Mouse (Mus musculus) liver, embryonic 14.5 days (tissue): Measurements from ENCODE around the gene Oprm1.

Experiments
- CTCF ChIP-seq: IDR thresholded peaks from 2 replicates; pipeline ENCODE4 v1.5.1; 2016; ENCODE audit warnings: antibody characterized with exemption, low read depth, control low read depth
- EP300 ChIP-seq: IDR thresholded peaks from 2 replicates; pipeline ENCODE4 v1.6.1; 2016; ENCODE audit warnings: antibody characterized with exemption, low read depth

DNA sequence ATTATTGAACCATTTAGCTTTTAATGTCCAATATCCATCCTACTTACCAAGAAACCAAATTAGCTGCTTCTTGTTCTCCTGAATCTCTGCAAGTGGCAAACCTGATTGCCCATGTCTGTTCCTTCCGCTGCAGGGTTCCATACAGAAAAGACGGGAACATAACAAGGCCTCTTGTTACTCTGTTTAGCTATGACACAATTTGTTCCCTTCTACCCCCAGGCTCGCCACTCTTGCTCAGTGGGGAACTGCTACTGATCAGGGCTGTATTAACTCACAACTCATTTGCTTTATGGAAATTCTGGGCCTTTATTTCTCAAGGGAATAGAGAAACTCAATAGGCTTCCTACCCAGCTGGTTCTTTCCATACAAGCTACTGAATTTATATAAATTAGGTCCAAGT is 97.5 kb downstream of the Oprm1 start:
- TF ChIP-seq EP300 (no peak), CTCF (no peak)
